Mouse (Mus musculus): Measurements from ENCODE around the gene Gm20890. TPM values are rescaled to one million over a fixed set of nuclear protein-coding genes. Genes with fewer than 3 reads are reported as not detected.
"Not testable (repeated sequence)": the region's sequence is repeated elsewhere in the genome, so short reads cannot be mapped to it uniquely, and the experiment has no call there.

Gm20890 gene
- not detected in 2 replicates for polyA plus RNA-seq (2014; fragmentation: Nextera tagmentation; extraction: Ambion mirVana)

DNA sequence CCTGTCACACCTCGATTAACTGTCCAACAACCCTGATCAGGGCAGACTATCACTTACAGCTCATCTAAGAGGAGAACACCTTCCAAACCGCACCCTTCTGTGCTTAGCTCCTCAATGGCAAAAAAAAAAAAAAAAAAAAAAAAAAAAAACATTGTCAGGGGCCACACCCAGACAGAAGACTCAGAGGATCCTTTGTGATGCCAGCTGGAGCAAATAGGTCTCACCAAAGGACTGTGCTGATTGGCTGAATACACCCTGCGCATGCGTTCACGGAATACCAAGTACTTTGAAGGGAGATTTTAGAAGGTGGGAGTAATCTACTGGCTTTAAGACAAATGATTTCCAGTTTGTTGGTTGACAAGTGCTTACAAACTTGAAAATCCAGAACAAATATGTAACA lies at the start of gene Gm20890:
Gene Gm20890, minus strand, starts transcription at position 101 of the 400 bp plus-strand sequence.
- not testable (repeated sequence) for H3K36me3 ChIP-seq (replicated peaks; ENCODE audit: control insufficient read depth, insufficient read depth); H3K4me1 ChIP-seq (replicated peaks; ENCODE audit: control insufficient read depth, insufficient read depth, low read length); H3K27ac ChIP-seq; H3K9me3 ChIP-seq (ENCODE audit: control insufficient read depth, low read length); H3K4me3 ChIP-seq (replicated peaks; ENCODE audit: low read length); DNase-seq (ENCODE audit: low spot score); ATAC-seq (ENCODE audit: low FRiP score); H3K4me2 ChIP-seq (replicated peaks); H3K27me3 ChIP-seq (ENCODE audit: control insufficient read depth, insufficient read depth, low read length); H3K9ac ChIP-seq
- no CpG with 5 or more reads among the region's 5 CpGs for WGBS
